Mouse (Mus musculus) ES-E14 (cell line): Measurements from ENCODE around the gene Gm49380.

Experiments used
- CHD2 ChIP-seq: IDR thresholded peaks from 2 replicates; pipeline ENCODE4 v1.6.1; 2014; ENCODE audit warnings: mild to moderate bottlenecking, low read depth, low read length, inconsistent platforms
- HCFC1 ChIP-seq: IDR thresholded peaks from 2 replicates; pipeline ENCODE4 v1.6.1; 2012; ENCODE audit warnings: low read length, inconsistent platforms, borderline replicate concordance; ENCODE audit not compliant: insufficient read depth

- no peak for TF ChIP-seq HCFC1
- no peak for TF ChIP-seq CHD2
Observed at GRCm38 (mm10) chr9:44072599-44072915, 40.7 kb downstream of the Gm49380 start.
